Mouse (Mus musculus): ENCODE measurements around the gene Zfp989. TPM values are rescaled to one million over a fixed set of nuclear protein-coding genes. Genes with fewer than 3 reads are reported as not detected.

The Zfp989 gene
- total and polyA plus RNA-seq, 3 experiments, result 0.75 TPM; not detected in 2

Other genes with a start within 250 kb of the Zfp989 start
- gene Gm21411, start 62.4 kb upstream of the Zfp989 start, total RNA-seq (2014; fragmentation: Nextera tagmentation), result 6.5 and 8.4 TPM in 2 replicates
- 0.99 and 1.5 TPM in 2 replicates for gene Gm21411, start 62.4 kb upstream of the Zfp989 start, total RNA-seq (2017)
- not detected in 2 replicates for gene Gm21411, start 62.4 kb upstream of the Zfp989 start, polyA plus RNA-seq (2012)
- 0.23 TPM in 1 of 2 replicates, not detected in the other for gene Rex2, start 49.9 kb downstream of the Zfp989 start, total RNA-seq (2014; fragmentation: Nextera tagmentation)
- 0.46 and 0.66 TPM in 2 replicates for gene Rex2, start 49.9 kb downstream of the Zfp989 start, total RNA-seq (2017)
- 0.02 TPM in 1 of 2 replicates, not detected in the other for gene Rex2, start 49.9 kb downstream of the Zfp989 start, polyA plus RNA-seq (2012)
- 8.4 and 25.2 TPM in 2 replicates for gene Zfp991, start 160.1 kb downstream of the Zfp989 start, total RNA-seq (2014; fragmentation: Nextera tagmentation)
- 8.7 and 10.7 TPM in 2 replicates for gene Zfp991, start 160.1 kb downstream of the Zfp989 start, total RNA-seq (2017)
- not detected in 2 replicates for gene Zfp991, start 160.1 kb downstream of the Zfp989 start, polyA plus RNA-seq (2012)

Measured in G1E (cell line).